Mouse (Mus musculus): ENCODE measurements around the gene Atp6v1g2.

- TF ChIP-seq GATA1 (IDR thresholded peaks at IDR 0.05; ENCODE audit: low read length): no peak
- no peak for TF ChIP-seq TAL1 (IDR thresholded peaks at IDR 0.05; ENCODE audit: low read length)
Measured at GRCm38 (mm10) chr17:35255301-35255700, 21.8 kb downstream of the Atp6v1g2 start.

Data from erythroblast, embryonic 14.5 days (primary cell).